Mouse (Mus musculus) gastrocnemius, adult 2 months (tissue): ENCODE results near the gene A530084C06Rik. TPM values are rescaled to one million over a fixed set of nuclear protein-coding genes. Genes with fewer than 3 reads are reported as not detected.
A peak's percentile ranks its signal among the peaks of the same experiment; 100 is the strongest.

Experiments used
- DNase-seq: peaks from one replicate; pipeline ENCODE4 v3.0.0; 2022
- H3K27ac ChIP-seq: fragments of 200-600 bp; 2 replicates; pipeline ENCODE4 v1.8.1; 2022; ENCODE audit warnings: mild to moderate bottlenecking
- H3K4me3 ChIP-seq: fragments of 200-600 bp; 2 replicates; pipeline ENCODE4 v1.8.1; 2022; ENCODE audit warnings: mild to moderate bottlenecking, moderate library complexity
- CTCF ChIP-seq: fragments of 200-600 bp; IDR thresholded peaks from 2 replicates; pipeline ENCODE4 v1.8.1; 2022; ENCODE audit warnings: antibody characterized with exemption, mild to moderate bottlenecking, moderate library complexity
- intact Hi-C: fragments of 180-260 bp; cut with DNase I; formaldehyde crosslinking; loops from one replicate; pipeline ENCODE4 v1.15.1; 2025
- total RNA-seq, 2 experiments: library from RNA; stranded (reverse); gene quantifications; 2 replicates each; pipeline ENCODE4 v1.2.3; 2021

The A530084C06Rik gene
- total RNA-seq, 2 experiments from 2014 or later = not detected

- no peak for DNase-seq
- no peak for TF ChIP-seq CTCF
- Histone ChIP-seq H3K4me3 (no peak overlapping the region), H3K27ac (no peak overlapping the region)
- intact Hi-C loops = no loop called here
Observed at GRCm38 (mm10) chr13:31524976-31525375, 34.2 kb downstream of the A530084C06Rik start.

GRCm38 (mm10) chr13:31518971-31519370 lies 40.2 kb downstream of the A530084C06Rik start:
- no peak for TF ChIP-seq CTCF
- H3K4me3 ChIP-seq = no peak overlapping the region
- intact Hi-C loops = no loop called here
- no peak for DNase-seq
- no peak overlapping the region for H3K27ac ChIP-seq

- H3K27ac ChIP-seq = no peak overlapping the region
- no peak for TF ChIP-seq CTCF
- intact Hi-C loops = no loop called here
- no peak overlapping the region for H3K4me3 ChIP-seq
- DNase-seq = peak; percentile 50
Observed at GRCm38 (mm10) chr13:31518411-31518886, 40.7 kb downstream of the A530084C06Rik start.

GRCm38 (mm10) chr13:31515261-31515660 lies 43.9 kb downstream of the A530084C06Rik start:
- H3K27ac ChIP-seq = no peak overlapping the region
- intact Hi-C loops = no loop called here
- DNase-seq = no peak
- TF ChIP-seq CTCF = no peak
- no peak overlapping the region for H3K4me3 ChIP-seq

- intact Hi-C loops = no loop called here
- Histone ChIP-seq H3K27ac (no peak overlapping the region), H3K4me3 (no peak overlapping the region)
- no peak for DNase-seq
- TF ChIP-seq CTCF = no peak
Observed at GRCm38 (mm10) chr13:31506494-31507167, 52.5 kb downstream of the A530084C06Rik start.

Other genes starting within 250 kb of the A530084C06Rik start
- gene Foxq1, start 3.2 kb downstream of the A530084C06Rik start, total RNA-seq = under 1 TPM in 1 of 2 experiments, not detected in 1; 0.05 TPM
- under 1 TPM in 1 of 2 experiments, not detected in 1; 0.10 TPM for gene Foxf2, start 66.5 kb upstream of the A530084C06Rik start, total RNA-seq
- under 1 TPM; 0.73 to 0.74 TPM for gene Foxc1, start 247.3 kb upstream of the A530084C06Rik start, total RNA-seq